Mouse (Mus musculus) frontal cortex, postnatal 10 days (tissue): Measurements from ENCODE around the gene Entpd7.

Source experiments
- DNase-seq, 2 experiments: peaks; one replicate each; pipeline ENCODE4 v3.0.0; 2022; ENCODE audit warnings: low spot score in 2 of 2, mixed read lengths in 1 of 2

The Entpd7 gene

GRCm38 (mm10) chr19:43689419-43690246 lies at the start of gene Entpd7:
Gene Entpd7, plus strand, starts transcription at chr19:43689672.
- DNase-seq, result peak; percentile 96 to 97

DNA sequence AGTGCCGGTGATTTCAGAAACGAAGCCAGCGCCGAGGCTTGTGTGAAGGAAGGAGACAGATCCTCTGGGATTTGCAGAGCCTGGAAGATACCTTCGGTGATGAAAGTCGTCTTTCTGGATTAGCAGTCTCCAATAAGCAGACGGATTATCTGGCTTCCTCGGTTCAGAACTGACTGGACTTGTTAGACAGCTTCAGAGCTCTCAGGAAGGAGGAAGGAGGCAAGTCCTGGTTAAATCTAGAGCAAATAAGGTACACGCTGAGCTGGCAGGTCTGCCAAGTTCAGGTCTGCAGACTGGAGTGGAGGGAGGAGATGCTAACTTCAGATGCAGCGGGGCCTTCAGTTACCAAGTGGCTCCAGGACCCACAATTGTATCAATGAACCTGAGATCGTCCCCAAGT lies 47.6 kb upstream of the Entpd7 start:
- no peak for DNase-seq

- no peak for DNase-seq
These were observed 46.6 kb upstream of the Entpd7 start for GRCm38 (mm10) chr19:43642843-43643242.

- DNase-seq, result no peak
These were observed 44.0 kb upstream of the Entpd7 start for GRCm38 (mm10) chr19:43645508-43645907.

GRCm38 (mm10) chr19:43646852-43647251 lies 42.6 kb upstream of the Entpd7 start:
- DNase-seq, result no peak

DNA sequence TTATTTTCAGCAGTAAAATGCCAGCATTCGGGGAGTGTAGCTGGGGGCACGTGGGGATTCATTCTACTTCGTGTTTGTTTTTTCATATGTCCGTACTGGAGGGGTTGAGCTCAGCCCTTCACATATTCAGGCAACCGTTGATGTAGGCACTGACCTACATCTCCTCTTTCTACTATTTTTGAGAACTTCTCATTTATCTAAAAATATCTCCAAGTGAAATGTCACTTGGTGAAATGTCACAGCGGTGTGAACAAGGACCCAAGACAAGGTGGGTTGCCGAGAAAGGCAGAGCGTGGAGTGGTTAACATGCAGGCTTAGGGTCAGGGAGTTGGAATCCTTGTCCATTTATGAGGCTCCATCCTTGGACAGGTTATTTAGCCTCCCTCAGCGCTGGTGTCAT lies 42.2 kb upstream of the Entpd7 start:
- no peak for DNase-seq

DNA sequence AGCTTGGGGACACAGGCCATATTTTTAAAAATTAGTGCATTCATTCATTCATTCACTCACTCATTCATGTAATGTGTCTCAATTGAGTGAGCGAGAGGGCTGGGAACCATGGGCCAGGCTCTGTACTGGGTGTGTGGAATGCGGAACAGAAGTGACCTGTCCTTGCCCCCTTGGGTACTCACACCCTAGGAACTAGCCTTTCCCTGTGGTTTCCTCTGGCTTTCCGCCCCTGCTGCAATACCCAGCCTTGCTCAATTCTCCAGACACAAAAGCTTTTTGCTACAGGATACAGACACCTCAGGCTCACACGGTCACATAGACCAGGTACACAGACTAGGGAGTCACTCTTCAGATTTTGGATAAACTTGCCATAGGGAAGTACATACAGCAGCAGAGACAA lies 41.1 kb upstream of the Entpd7 start:
- no peak for DNase-seq

DNA sequence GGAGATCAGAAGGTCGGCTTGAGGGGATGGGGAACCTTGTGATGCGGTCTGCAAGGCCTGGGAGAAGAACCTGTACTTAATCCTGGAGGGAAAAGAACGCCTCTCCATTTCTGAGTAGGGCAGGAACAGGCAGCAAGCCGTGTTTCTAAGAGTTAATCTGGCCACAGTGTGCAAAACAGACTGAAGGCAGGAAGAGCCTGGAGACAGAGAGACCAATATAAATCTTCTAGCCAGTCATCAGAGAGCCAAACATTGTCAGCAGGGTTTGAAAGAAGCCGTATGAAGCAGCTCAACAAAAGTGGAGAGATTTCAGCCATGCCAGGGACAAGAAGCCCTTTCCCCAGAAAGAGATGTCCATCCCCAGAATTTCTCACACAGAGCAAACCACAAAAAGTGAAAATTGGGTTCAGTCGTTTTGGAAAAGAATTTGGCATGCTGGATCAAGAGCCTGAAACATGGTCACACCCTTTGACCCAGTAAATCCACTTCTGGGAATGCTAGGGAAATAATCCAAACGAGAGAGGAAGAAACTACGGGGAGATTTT lies 38.2 kb upstream of the Entpd7 start:
- DNase-seq, result no peak

- DNase-seq, result peak in 1 of 2 experiments; percentile 70
These were observed 33.6 kb upstream of the Entpd7 start for GRCm38 (mm10) chr19:43655735-43656492.

GRCm38 (mm10) chr19:43659632-43660031 lies 29.8 kb upstream of the Entpd7 start:
- no peak for DNase-seq

DNA sequence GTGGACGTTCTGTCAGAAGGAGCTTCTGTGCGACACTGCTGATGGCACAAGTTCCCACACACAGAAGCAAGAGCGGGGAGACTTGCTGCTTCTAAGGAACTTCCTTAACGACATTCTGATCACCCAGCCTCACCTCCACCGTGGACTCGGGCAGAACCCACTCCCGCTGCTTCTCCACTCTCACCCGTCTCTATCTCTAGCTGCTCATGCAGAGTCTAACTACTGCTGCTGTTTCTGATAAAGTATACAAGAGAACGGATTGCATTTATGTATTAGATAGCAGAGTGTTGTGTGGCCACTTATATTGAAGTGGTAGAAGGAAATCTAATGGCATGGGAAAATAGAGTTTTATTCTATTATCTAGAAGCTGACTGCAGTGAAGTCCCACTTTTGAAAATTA lies 28.7 kb upstream of the Entpd7 start:
- DNase-seq, result no peak

DNA sequence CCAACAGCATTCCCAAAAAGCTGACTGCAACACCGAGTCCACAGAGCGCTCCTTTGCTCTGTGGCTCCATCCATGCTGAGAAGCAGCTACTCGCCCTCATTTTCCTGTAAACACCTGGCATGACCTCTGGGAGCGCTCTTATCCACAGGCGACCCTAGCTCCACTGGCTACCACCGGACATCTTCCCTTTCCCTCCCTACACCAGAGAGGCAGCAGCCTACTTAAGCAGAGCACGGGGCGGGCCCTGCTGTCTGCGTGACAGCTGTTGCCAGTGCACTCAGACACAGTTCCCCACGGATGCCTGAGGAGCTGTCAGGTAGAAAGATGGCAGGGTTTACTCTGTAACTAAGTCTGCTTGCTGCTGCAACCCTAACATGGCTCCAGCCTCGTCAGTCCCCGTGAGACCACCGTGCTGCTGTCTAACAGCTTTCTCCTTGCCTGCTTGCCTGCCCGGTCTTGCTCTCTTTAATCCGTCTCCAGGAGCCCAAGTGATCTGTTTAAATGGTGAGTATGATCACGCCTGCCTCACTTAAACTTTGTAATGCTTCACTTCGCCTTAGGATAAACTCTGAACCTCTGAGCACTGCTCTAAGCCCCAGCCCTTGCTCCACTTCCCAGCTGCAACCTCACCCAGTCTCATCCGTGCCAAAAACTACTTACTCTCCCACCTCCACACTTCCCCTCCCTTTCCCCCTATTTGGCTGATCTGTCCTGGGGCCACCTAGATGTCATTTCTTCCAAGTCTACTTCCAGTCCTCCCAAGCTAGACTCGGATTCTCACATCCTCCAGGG lies 27.1 kb upstream of the Entpd7 start:
- peak in 1 of 2 experiments; percentile 25 for DNase-seq

DNA sequence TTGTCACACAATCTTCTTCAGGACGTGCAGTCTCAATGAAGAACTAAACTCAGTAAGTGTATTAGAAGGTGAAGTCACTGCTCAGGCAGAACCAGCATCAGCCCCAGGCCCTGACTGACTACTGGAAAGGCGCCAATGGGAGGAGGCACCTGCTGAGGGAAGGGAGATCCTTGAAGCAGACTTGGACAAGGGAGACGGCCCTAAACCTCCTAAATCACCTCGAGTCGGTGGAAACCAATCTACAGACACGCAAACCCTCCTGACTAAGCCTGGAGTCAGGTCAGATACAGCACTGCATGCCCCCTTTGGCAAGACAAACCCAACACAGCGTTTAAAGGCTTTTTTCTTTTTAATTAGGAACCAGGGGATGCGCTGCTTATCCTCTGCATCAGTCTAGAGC lies 26.0 kb upstream of the Entpd7 start:
- DNase-seq, result no peak

DNA sequence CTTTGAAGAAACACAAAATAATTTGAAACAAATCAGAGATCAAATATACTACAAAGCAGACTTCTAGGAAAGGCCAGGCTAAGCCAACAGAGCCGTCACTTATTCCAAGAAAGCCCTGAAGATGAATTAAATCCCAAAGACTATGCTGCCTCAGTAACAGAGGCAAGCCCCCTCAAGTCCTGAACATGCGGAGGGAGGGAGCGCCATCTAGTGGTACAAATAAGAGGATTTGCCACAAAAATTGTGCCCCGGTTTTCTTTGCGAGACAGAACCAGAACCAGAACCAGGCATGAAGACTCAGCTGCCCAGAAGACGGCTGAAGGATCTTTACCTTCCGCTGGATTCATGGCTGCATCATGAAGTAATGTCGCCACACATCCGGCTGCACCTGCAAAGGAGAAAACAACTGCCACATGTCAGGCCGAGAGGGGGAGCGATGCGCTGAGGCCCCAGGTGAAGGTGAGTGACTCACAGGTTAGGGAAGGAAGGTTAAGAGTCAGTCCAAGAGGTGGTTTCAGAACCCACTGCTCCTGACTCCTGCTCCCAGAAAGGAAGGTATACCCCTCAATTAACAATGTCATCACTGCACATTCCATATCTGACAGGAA lies 23.9 kb upstream of the Entpd7 start:
- peak in 1 of 2 experiments; percentile 39 for DNase-seq

- no peak for DNase-seq
These were observed 22.6 kb upstream of the Entpd7 start for GRCm38 (mm10) chr19:43666661-43667429.

DNA sequence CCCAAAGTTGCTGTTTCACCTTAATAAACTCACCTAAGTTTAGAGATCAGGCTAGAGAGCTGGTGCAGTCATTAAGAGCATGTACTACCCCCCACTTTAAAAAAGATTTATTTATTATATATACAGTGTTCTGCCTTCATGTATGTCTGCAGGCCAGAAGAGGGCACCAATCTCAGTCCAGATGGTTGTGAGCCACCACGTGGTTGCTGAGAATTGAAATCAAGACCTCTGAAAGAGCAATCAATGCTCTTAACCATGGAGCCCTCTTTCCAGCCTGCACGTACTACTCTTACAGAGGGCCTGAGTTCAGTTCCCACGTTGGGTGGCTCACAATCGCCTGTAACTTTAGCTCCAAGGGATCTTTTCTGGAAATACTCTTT lies 22.1 kb upstream of the Entpd7 start:
- no peak for DNase-seq

GRCm38 (mm10) chr19:43669136-43669759 lies 20.2 kb upstream of the Entpd7 start:
- no peak for DNase-seq

DNA sequence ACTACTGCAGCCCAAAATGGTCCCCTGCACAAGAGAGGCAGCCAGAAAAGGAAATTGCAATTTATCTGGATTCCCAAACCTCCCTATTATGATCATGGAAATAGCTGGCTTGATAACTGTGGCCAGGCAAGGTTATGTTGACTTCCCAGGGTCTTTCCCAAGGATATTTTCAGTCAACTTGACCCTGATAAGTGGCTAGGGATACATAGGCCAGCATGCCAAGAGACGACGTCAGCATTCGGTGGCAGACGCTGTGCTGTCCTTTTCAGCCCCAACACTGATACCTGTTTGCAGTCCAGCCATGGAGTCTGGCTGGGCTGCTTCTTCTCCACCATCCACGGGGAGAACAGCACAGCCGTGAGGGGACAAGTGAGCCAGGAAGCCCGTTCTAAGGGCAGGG lies 18.4 kb upstream of the Entpd7 start:
- no peak for DNase-seq

DNA sequence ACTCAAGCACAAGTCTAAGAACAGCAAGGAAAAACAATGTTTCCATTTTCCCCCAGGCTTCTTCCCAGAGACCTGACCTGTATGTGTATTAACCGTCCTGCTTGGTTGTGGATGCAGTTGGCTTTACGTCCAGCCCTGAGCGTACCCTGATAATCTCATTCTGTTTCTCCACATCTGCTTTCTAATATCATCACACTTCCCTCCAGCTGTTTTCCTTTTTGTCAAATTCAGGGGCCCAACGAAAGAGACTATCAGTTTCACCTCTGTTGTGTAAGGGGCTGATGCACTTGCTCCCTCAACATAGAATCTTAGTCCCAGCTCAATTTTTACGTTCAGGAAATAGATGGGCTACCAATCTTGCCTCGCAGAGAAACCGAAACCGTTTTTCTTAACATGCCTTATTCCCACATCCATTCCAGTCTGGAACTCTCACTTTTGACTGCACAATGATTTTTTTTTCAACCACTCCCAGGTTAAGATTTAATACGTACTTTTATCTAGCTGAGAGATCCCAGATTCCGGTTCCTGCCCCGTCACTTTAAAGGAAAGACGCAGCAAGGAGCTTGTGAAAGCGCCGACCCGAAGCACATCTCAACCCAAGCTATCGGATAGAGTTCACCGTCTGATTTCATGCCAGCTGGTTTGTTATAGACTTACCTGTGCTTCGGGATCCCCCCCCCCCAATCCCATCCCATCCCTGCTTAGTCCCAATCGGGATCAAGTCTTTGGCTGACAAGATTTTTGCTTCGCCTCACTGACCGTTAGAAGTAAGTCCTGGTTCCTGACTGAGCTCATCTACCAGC lies 15.8 kb upstream of the Entpd7 start:
- DNase-seq, result no peak

DNA sequence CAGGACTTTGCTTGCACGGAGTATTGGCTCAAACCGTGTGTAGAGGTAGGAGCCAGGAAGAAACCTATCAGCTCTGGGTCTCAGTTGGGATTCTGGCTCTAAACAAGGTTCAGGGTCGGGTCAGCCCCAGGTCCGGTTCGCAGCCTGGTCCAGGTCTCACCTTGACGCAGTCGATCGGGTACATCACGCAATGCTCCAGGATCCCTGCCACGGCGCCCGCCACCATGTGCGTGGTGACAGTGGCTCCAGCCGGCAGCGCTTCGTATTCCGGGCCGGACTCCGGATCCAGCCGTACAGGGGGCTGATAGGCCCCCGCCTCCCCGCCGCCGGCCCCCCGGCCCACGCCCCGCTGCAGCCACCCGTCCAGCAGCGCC lies 15.2 kb upstream of the Entpd7 start:
- no peak for DNase-seq
